Mouse (Mus musculus) midbrain, postnatal 0 days (tissue): ENCODE measurements around the gene Gna12. TPM values are rescaled to one million over a fixed set of nuclear protein-coding genes. Genes with fewer than 3 reads are reported as not detected.

ENCODE experiments used
- ATAC-seq: fragments of 200-750 bp; cut with Nextera tagmentation; 2 replicates; pipeline ENCODE4 v1.8.0; 2017; ENCODE audit warnings: moderate number of reproducible peaks, mild to moderate bottlenecking, moderate TSS enrichment, moderate library complexity; ENCODE audit not compliant: low FRiP score
- DNase-seq: peaks from one replicate; pipeline ENCODE4 v3.0.0-alpha.2; 2015; ENCODE audit warnings: low spot score
- H3K27ac ChIP-seq: fragments of 300-500 bp; sonication (generic); 2 replicates; pipeline ENCODE4 v1.5.1; 2014; ENCODE audit warnings: low read depth, mild to moderate bottlenecking, low read length, mixed read lengths
- H3K27me3 ChIP-seq: fragments of 300-500 bp; sonication (generic); 2 replicates; pipeline ENCODE4 v1.6.1; 2014; ENCODE audit warnings: low read length, control low read depth, mixed read lengths; ENCODE audit not compliant: insufficient read depth
- H3K36me3 ChIP-seq: fragments of 300-500 bp; sonication (generic); 2 replicates; pipeline ENCODE4 v1.6.1; 2014; ENCODE audit warnings: low read length, control low read depth, mixed read lengths; ENCODE audit not compliant: insufficient read depth
- H3K4me1 ChIP-seq: fragments of 300-500 bp; sonication (generic); 2 replicates; pipeline ENCODE4 v1.6.1; 2014; ENCODE audit warnings: mild to moderate bottlenecking, control low read depth, antibody characterized with exemption, low read length, mixed read lengths; ENCODE audit not compliant: insufficient read depth
- H3K4me2 ChIP-seq: fragments of 300-500 bp; sonication (generic); 2 replicates; pipeline ENCODE4 v1.6.1; 2014; ENCODE audit warnings: low read depth, mild to moderate bottlenecking, low read length, mixed read lengths; ENCODE audit not compliant: poor library complexity, severe bottlenecking
- H3K4me3 ChIP-seq: fragments of 300-500 bp; sonication (generic); 2 replicates; pipeline ENCODE4 v1.5.1; 2014; ENCODE audit warnings: low read depth, mild to moderate bottlenecking, low read length, moderate library complexity
- H3K9ac ChIP-seq: fragments of 300-500 bp; sonication (generic); replicated peaks from 2 replicates; pipeline ENCODE4 v1.6.1; 2014; ENCODE audit warnings: mild to moderate bottlenecking, low read length, moderate library complexity, mixed read lengths; ENCODE audit not compliant: poor library complexity, severe bottlenecking
- H3K9me3 ChIP-seq: fragments of 300-500 bp; sonication (generic); 2 replicates; pipeline ENCODE4 v1.6.1; 2016; ENCODE audit warnings: low read length, control low read depth
- CTCF ChIP-seq: IDR thresholded peaks from 2 replicates; pipeline ENCODE4 v1.5.1; 2016; ENCODE audit warnings: antibody characterized with exemption, mild to moderate bottlenecking
- WGBS: fragments of 180-500 bp; shearing (Covaris S2); extraction: QIAGEN DNeasy Blood & Tissue Kit; methylation state at CpG from one replicate; pipeline ENCODE4 v1.1.7; 2014; 5-methylcytosine and 5-hydroxymethylcytosine counted together
- polyA plus RNA-seq: library from polyadenylated mRNA; unstranded; fragments of >200 nt; fragmentation: Nextera tagmentation; extraction: Ambion mirVana; gene quantifications from 2 replicates; pipeline ENCODE4 v1.2.1, GENCODE M21; 2015
- total RNA-seq: library from RNA; depleted of rRNA; stranded (reverse); fragments of >200 nt; gene quantifications from 2 replicates; pipeline ENCODE4 v1.2.3, GENCODE M21; 2014

The Gna12 gene
- total and polyA plus RNA-seq, 2 experiments from 2014 or later: 28.0 to 152 TPM

DNA sequence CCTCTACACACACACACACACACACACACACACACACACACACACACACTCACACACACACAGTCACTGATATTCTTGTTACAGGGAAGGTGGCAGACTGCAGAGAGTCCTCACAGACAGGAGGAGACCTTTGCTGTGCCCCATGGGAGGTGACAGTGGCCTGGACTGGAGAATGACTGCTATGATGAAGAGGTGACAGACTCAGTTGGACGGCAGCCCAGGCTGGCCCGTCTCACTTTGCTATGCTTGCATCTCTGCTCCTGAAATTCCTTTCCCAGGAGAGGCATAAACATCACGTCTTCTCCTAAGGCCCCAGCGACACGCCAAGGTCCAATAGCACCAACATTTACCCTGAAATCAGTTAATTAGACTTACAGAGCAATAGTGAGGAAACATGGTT, 23.5 kb upstream of the Gna12 start:
- ATAC-seq: no peak
- 82% methylated on average over 5 of the region's 5 CpGs for WGBS

DNA sequence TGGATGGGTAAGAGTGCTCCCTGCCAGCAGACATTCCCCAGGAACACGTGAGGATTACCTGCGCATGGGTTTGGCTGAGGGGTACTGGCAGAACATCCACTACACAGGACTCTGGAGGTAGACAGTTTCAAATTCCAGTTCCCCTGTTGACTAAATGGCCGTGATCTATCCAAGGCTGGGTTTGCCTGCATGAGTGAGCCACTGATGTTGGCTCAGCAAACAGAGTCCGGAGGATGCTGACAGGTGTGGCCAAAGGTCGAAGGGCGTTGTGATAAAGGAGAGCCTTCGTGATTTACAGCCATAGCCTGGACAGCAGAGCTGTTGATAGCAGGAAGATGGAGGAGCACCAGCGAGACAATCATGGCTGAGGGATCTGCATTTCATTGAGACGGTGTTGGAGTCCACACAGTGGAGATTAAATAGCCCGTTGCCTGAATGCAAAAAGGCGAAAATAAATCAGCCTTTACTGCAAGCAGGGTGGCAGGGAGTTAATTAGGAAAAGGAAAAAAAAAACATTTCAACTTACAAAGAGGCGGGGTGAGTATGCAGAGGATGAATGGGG, 22.3 kb upstream of the Gna12 start:
- DNase-seq (no peak), ATAC-seq (no peak)
- H3K4me3 ChIP-seq: no peak overlapping the region
- no peaks in the 10 kb centered on the region for H3K9me3 ChIP-seq
- no peak overlapping the region for H3K4me2 ChIP-seq
- no peaks in the 10 kb centered on the region for H3K36me3 ChIP-seq
- no peak overlapping the region for H3K27ac ChIP-seq
- H3K4me1 ChIP-seq: no peaks in the 10 kb centered on the region
- 86% methylated on average over 12 of the region's 12 CpGs for WGBS
- no peak overlapping the region for H3K9ac ChIP-seq
- no peak for TF ChIP-seq CTCF
- no peaks in the 10 kb centered on the region for H3K27me3 ChIP-seq

More for the DNA sequence above, 23.5 kb upstream of the Gna12 start:
- Histone ChIP-seq H3K27me3 (no peaks in the 10 kb centered on the region), H3K36me3 (no peaks in the 10 kb centered on the region), H3K27ac (no peak overlapping the region), H3K9me3 (no peaks in the 10 kb centered on the region), H3K4me1 (no peaks in the 10 kb centered on the region), H3K9ac (no peak overlapping the region), H3K4me3 (no peak overlapping the region), H3K4me2 (no peak overlapping the region)
- TF ChIP-seq CTCF: no peak
- DNase-seq: no peak

DNA sequence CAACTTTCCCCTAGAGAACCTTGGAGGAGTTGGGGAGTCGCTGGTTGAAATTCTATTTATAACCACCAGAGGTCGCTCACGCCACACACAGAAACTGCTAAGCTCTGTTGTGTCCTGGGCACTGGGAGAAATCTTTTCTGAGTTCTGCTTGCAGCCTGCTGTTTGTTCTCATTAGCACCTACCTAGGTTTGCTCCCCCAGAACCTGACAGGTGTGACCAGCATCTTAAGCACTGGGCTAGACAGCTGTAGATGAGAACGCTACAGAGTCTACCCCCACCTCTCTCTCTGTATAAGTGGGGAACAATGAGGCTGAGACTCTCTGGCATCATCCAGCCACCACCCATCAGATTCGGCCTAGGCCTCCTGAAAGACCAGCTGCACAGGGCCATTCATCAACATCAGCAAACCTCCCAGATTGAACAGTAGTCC, 17.1 kb upstream of the Gna12 start:
- no peak overlapping the region for H3K4me2 ChIP-seq
- H3K27me3 ChIP-seq: no peaks in the 10 kb centered on the region
- H3K4me3 ChIP-seq: no peak overlapping the region
- H3K9ac ChIP-seq: no peak overlapping the region
- WGBS: 18% methylated on average over 5 of the region's 5 CpGs
- DNase-seq (peak; percentile 85), ATAC-seq (0 out of 2 replicates have a peak, but pooled peaks have one; percentile 47)
- no peaks in the 10 kb centered on the region for H3K4me1 ChIP-seq
- H3K27ac ChIP-seq: peak overlapping the region; percentile 18; the same call in 1 of the 2 replicates
- TF ChIP-seq CTCF: peak; percentile 97
- H3K9me3 ChIP-seq: no peaks in the 10 kb centered on the region
- H3K36me3 ChIP-seq: no peaks in the 10 kb centered on the region

DNA sequence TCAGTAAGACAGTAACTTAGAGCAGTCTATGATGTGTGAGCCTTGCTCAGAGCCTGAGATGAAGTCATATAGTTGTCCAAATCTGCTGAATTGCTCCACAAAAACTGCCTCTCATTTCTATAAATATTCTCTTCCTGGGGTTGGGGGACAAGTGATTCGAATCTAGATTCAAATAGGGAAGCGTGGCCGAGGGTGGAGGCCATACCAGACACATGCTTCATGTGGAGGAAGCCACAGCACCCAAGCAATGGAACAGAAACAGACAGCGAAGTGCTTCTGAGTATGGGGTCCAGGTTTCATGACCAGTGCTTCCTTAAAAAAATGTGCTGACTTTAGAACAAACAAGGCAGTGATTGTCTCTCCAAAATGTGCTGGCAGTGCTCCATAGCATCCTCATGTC, 11.7 kb upstream of the Gna12 start:
- Histone ChIP-seq H3K36me3 (no peaks in the 10 kb centered on the region), H3K27me3 (no peaks in the 10 kb centered on the region), H3K27ac (no peak overlapping the region), H3K4me1 (no peaks in the 10 kb centered on the region), H3K4me3 (no peak overlapping the region), H3K9ac (no peak overlapping the region), H3K9me3 (no peaks in the 10 kb centered on the region), H3K4me2 (no peak overlapping the region)
- no peak for ATAC-seq
- 69% methylated on average over 4 of the region's 4 CpGs for WGBS
- no peak for DNase-seq
- no peak for TF ChIP-seq CTCF

DNA sequence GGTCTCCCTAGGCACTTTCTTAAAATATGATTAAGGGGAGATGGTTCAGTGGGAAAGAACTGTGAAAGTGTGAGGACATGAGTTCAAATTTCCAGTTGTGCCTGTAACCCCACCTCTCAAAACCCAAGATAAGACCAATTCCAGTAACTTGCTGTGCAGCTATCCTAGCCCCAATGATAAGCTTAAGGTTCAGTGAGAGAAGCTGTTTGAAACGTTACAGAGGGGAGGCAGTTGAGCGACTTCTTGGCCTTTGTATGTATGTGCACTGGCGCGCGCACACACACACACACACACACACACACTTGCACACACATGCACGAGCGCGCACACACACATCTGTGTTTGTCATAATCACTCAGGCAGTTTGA, 817 bp upstream of the Gna12 start:
- DNase-seq (no peak), ATAC-seq (no peak)
- WGBS: 83% methylated on average over 8 of the region's 8 CpGs
- Histone ChIP-seq H3K4me3 (peak overlapping the region; percentile 81; the same call in 1 of the 2 replicates), H3K9ac (no peak overlapping the region), H3K4me1 (peaks cover 14% of the 10 kb centered on the region), H3K27ac (no peak overlapping the region), H3K4me2 (peak overlapping the region; percentile 31), H3K27me3 (no peaks in the 10 kb centered on the region), H3K36me3 (no peaks in the 10 kb centered on the region), H3K9me3 (no peaks in the 10 kb centered on the region)
- TF ChIP-seq CTCF: no peak

DNA sequence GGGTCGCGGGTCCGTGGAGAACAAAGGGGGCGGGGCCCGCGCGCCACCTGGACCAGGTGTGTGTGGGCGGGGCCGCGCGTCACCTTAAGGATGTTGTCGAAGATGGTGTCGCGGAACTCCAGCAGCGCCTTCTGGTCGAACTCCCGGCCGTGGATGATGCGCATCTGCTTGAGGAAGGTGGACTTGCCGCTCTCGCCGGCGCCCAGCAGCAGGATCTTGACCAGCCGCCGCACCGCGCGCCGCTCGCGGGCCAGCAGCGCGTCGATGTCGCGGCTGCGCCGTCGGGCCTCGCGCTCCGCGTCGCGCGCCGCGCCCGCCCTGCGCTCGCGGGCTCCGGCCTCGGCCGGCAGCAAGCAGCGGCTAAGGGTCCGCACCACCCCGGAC, 328 bp downstream of the Gna12 start:
- H3K4me1 ChIP-seq: peaks cover 14% of the 10 kb centered on the region
- no peaks in the 10 kb centered on the region for H3K9me3 ChIP-seq
- ATAC-seq: 0 out of 2 replicates have a peak, but pooled peaks have one; percentile 2
- peak overlapping the region; percentile 77 for H3K9ac ChIP-seq
- DNase-seq: peak; percentile 40
- peak overlapping the region; percentile 82 for H3K27ac ChIP-seq
- peak overlapping the region; percentile 95 for H3K4me2 ChIP-seq
- WGBS: 0% methylated on average over 22 of the region's 58 CpGs
- H3K36me3 ChIP-seq: no peaks in the 10 kb centered on the region
- H3K4me3 ChIP-seq: peak overlapping the region; percentile 81
- no peak for TF ChIP-seq CTCF
- H3K27me3 ChIP-seq: no peaks in the 10 kb centered on the region
